Mouse (Mus musculus) forebrain, embryonic 15.5 days (tissue): ENCODE measurements around the gene V1rd19. TPM values are rescaled to one million over a fixed set of nuclear protein-coding genes. Genes with fewer than 3 reads are reported as not detected.
"Not testable (repeated sequence)": the region's sequence is repeated elsewhere in the genome, so short reads cannot be mapped to it uniquely, and the experiment has no call there.

Experiments
- ATAC-seq: fragments of 200-750 bp; cut with Nextera tagmentation; replicated peaks from 2 replicates; pipeline ENCODE4 v1.8.0; 2017; ENCODE audit warnings: mild to moderate bottlenecking, moderate TSS enrichment, moderate library complexity
- H3K27ac ChIP-seq: fragments of 300-500 bp; sonication (generic); replicated peaks from 2 replicates; pipeline ENCODE4 v1.5.1; 2015; ENCODE audit warnings: mild to moderate bottlenecking, inconsistent platforms
- H3K27me3 ChIP-seq: fragments of 300-500 bp; sonication (generic); 2 replicates; pipeline ENCODE4 v1.6.1; 2015; ENCODE audit warnings: inconsistent platforms
- H3K36me3 ChIP-seq: fragments of 300-500 bp; sonication (generic); 2 replicates; pipeline ENCODE4 v1.6.1; 2015; ENCODE audit warnings: mild to moderate bottlenecking, inconsistent platforms
- H3K4me1 ChIP-seq: fragments of 300-500 bp; sonication (generic); 2 replicates; pipeline ENCODE4 v1.6.1; 2015; ENCODE audit warnings: inconsistent platforms
- H3K4me2 ChIP-seq: fragments of 300-500 bp; sonication (generic); replicated peaks from 2 replicates; pipeline ENCODE4 v1.6.1; 2015; ENCODE audit warnings: mild to moderate bottlenecking, inconsistent platforms
- H3K4me3 ChIP-seq: fragments of 300-500 bp; sonication (generic); 2 replicates; pipeline ENCODE4 v1.5.1; 2015; ENCODE audit warnings: mild to moderate bottlenecking, inconsistent platforms
- H3K9ac ChIP-seq: fragments of 300-500 bp; sonication (generic); replicated peaks from 2 replicates; pipeline ENCODE4 v1.6.1; 2015; ENCODE audit warnings: mild to moderate bottlenecking, inconsistent platforms
- H3K9me3 ChIP-seq: fragments of 300-500 bp; sonication (generic); 2 replicates; pipeline ENCODE4 v1.6.1; 2016; ENCODE audit warnings: inconsistent platforms
- WGBS: fragments of 180-500 bp; shearing (Covaris S2); methylation state at CpG from one replicate; pipeline ENCODE4 v1.1.7; 2015; ENCODE audit warnings: mixed read lengths; 5-methylcytosine and 5-hydroxymethylcytosine counted together
- polyA plus RNA-seq: library from polyadenylated mRNA; unstranded; fragments of >200 nt; fragmentation: Nextera tagmentation; extraction: Ambion mirVana; gene quantifications from 2 replicates; pipeline ENCODE4 v1.2.1, GENCODE M21; 2015

V1rd19 gene
- not detected in 2 replicates for polyA plus RNA-seq

DNA sequence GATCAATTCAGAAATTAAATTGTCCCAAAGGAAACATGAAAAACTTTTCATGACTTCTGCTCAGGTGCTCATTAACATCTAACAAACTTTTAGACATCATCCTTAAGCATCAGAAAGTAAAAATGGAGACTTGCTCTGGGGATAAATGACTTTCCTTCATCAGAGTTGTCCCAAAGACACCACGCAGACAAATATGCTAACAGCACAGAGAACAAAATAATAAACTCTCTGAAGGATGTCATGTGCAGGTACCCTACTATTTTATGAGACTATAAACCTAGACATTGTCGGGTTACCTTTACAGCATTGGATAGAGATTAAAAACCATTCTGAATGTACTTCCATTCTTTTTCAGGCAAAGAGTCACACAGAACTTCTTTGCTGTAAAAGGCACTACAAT, at the start of gene V1rd19:
Gene V1rd19 (plus strand): TSS at position 301 of the 400 bp plus-strand sequence.
- Histone ChIP-seq H3K4me1 (no peaks in the 10 kb centered on the region), H3K9ac (no peak within 1 kb of the TSS), H3K9me3 (peaks cover 4% of the 10 kb centered on the region; the same call in 1 of the 2 replicates), H3K27ac (no peak within 1 kb of the TSS), H3K27me3 (no peaks in the 10 kb centered on the region), H3K4me2 (no peak within 1 kb of the TSS), H3K4me3 (no peak within 1 kb of the TSS), H3K36me3 (no peaks in the 10 kb centered on the region)
- WGBS = 59% methylated on average over 2 of the region's 2 CpGs
- ATAC-seq = no peak

DNA sequence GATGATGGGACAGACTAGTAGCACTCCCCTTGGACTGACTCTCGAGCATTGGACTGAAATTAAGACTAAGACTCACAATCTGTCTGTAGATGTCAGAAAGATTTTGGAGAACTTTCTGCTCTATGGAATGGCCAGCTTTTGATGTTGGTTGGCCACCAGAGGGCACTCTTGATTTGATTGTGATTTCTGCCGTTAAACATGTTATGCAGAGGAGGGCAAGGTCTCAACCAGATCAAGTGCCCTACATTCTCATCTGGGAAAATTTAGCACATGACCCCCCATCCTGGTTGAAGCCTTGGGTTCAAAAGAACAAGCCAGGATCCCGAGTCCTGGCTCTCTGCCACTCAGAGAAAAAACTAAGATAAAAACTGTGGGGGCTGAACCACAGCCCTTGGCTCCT, 33.4 kb upstream of the V1rd19 start:
- not testable (repeated sequence) for H3K4me3 ChIP-seq, H3K4me1 ChIP-seq, H3K36me3 ChIP-seq, H3K9me3 ChIP-seq, H3K9ac ChIP-seq, H3K27me3 ChIP-seq, H3K4me2 ChIP-seq, ATAC-seq, H3K27ac ChIP-seq
- WGBS = 56% methylated on average over 3 of the region's 3 CpGs

DNA sequence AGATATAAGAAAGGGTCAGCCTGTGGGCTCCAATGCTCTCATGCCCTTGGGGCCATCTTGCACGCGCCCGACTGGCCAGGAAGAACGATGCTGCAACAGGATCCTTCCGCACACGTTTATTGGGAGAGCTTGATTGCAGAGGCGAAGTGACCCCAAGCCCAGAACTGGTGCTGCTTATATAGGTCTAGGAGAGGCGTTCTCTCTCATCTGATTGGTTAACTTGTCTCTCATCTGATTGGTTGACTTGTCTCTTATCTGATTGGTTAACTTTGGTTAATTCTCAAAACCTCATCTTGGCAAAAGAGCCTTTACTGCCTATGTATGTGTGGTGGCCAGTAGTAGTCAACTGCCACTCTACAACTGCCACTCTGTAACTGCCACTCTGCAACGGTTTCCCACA, 27.2 kb upstream of the V1rd19 start, which contains the start of gene Vmn1r181:
Gene Vmn1r181 (plus strand): TSS at position 301 of the 400 bp plus-strand sequence.
- H3K9me3 ChIP-seq, H3K27me3 ChIP-seq, H3K27ac ChIP-seq, H3K4me1 ChIP-seq, H3K9ac ChIP-seq, ATAC-seq, H3K4me2 ChIP-seq, H3K36me3 ChIP-seq, H3K4me3 ChIP-seq: not testable (repeated sequence)
- 79% methylated on average over 9 of the region's 9 CpGs for WGBS

DNA sequence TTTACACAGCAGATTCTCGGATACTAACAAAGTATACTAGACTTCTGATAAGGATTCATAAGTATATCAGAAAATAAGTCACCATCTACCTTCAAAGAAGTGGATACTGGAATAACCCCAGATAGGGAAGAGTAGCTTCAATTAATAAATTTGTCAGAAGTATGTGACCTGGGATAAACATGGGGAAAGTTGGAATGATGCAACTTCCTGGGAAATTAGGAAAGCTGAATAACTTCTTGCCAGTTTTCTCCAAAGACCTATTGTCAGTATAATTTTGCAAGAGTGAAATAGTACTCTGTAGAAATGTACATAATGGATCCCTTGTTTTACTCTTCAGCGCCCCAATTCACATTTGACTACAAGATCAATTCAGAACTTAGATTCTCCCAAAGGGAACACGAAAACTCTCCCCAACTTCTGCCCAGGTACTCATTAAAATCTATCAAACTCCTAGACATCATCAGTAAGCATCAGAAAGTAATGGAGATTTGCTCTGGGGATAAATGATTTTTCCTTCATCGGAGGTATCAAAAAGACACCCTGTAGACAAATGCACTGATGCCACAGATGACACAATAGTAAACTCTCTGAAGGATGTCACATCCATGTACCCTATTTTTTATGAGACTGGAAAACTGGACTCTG, 51.3 kb downstream of the V1rd19 start, which contains the start of gene Vmn1r183:
Gene Vmn1r183 (plus strand): TSS at position 595 of the 645 bp plus-strand sequence.
- no peak within 1 kb of the TSS for H3K27ac ChIP-seq
- no peaks in the 10 kb centered on the region for H3K27me3 ChIP-seq
- H3K4me2 ChIP-seq = no peak within 1 kb of the TSS
- H3K9ac ChIP-seq = no peak within 1 kb of the TSS
- no peaks in the 10 kb centered on the region for H3K9me3 ChIP-seq
- ATAC-seq = no peak
- no peak within 1 kb of the TSS for H3K4me3 ChIP-seq
- no peaks in the 10 kb centered on the region for H3K36me3 ChIP-seq
- H3K4me1 ChIP-seq = no peaks in the 10 kb centered on the region
- WGBS = 78% methylated on average over 4 of the region's 4 CpGs

Other genes starting within 250 kb of the V1rd19 start
- gene Vmn1r174, start 249.4 kb upstream of the V1rd19 start, polyA plus RNA-seq = not detected in 2 replicates
- not detected in 2 replicates for gene Vmn1r175, start 191.0 kb upstream of the V1rd19 start, polyA plus RNA-seq
- gene Vmn1r176, start 164.3 kb upstream of the V1rd19 start, polyA plus RNA-seq = not detected in 2 replicates
- gene Vmn1r177, start 135.2 kb upstream of the V1rd19 start, polyA plus RNA-seq = not detected in 2 replicates
- gene Vmn1r178, start 109.7 kb upstream of the V1rd19 start, polyA plus RNA-seq = not detected in 2 replicates
- not detected in 2 replicates for gene Vmn1r179, start 74.7 kb upstream of the V1rd19 start, polyA plus RNA-seq
- gene Vmn1r180, start 51.1 kb upstream of the V1rd19 start, polyA plus RNA-seq = not detected in 2 replicates
- gene Vmn1r181, start 27.1 kb upstream of the V1rd19 start, polyA plus RNA-seq = not detected in 2 replicates
- not detected in 2 replicates for gene Vmn1r183, start 51.6 kb downstream of the V1rd19 start, polyA plus RNA-seq
- 35.9 and 39.5 TPM in 2 replicates for gene Zfp180, start 80.2 kb downstream of the V1rd19 start, polyA plus RNA-seq
- 10.4 and 11.0 TPM in 2 replicates for gene Zfp112, start 110.6 kb downstream of the V1rd19 start, polyA plus RNA-seq
- gene Zfp235, start 132.5 kb downstream of the V1rd19 start, polyA plus RNA-seq = 23.2 and 27.3 TPM in 2 replicates
- 9.0 TPM in 2 replicates for gene Zfp114, start 173.4 kb downstream of the V1rd19 start, polyA plus RNA-seq
- gene Zfp111, start 209.8 kb downstream of the V1rd19 start, polyA plus RNA-seq = 7.0 and 7.6 TPM in 2 replicates
- 4.6 and 6.2 TPM in 2 replicates for gene Zfp109, start 235.9 kb downstream of the V1rd19 start, polyA plus RNA-seq